25 mouse cellular contexts compared by ENCODE assay signal in the genomic region with DNA sequence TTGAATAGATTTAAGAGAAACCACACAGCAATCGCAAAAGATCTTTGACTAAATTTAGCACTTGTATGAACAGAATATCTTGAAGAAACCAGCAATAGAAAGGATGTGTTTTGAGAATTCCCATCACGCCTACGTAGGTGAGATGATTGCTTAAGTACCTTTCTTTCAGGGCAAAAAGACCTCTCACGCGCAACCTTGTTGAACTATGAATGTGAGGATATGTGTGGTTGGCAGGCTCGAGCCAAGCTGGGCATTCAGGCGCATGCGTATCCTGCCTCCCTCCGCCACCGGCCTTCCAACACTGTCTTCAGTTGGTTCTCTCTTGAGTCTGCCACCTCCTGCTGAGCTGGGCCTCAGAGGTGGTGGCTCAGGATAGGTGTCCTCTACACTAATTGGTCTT. TPM values are rescaled to one million over a fixed set of nuclear protein-coding genes. Genes with fewer than 3 reads are reported as not detected.
DNase-seq lines count a peak whose midpoint lies in the region; TF ChIP-seq lines count a peak whose summit lies in the region.
"Had no signal": no experiment of that assay in that cellular context is flagged by ENCODE, and none has a peak within 500 bp of the region (broad histone marks: within the 10 kb centered on the region; RNA-seq: fewer than 3 reads in every experiment).

4930544G11Rik (plus strand) TSS at position 301 of the 400 bp plus-strand sequence.

- intact Hi-C loops in heart, postnatal 36 days (cut with DNase I): no loop called here

- no peaks in the 10 kb centered on the region for H3K27me3 ChIP-seq in testis, adult 2 months (ENCODE audit: control insufficient read depth, insufficient read depth, low read length)
- H3K27me3 ChIP-seq: CH12.LX had no signal

- peak within 1 kb of the TSS; percentile 90 for H3K27ac ChIP-seq in testis, adult 2 months (ENCODE audit: control insufficient read depth, insufficient read depth, low read depth, low read length)

- no peaks in the 10 kb centered on the region for H3K36me3 ChIP-seq in testis, adult 2 months (ENCODE audit: control insufficient read depth, insufficient read depth, low read length)
- H3K36me3 ChIP-seq: G1E had no signal

- TF ChIP-seq POLR2A in testis, adult 2 months (IDR thresholded peaks at IDR 0.05; ENCODE audit: control insufficient read depth, low read depth, low read length): peak; percentile 84; the same call in 1 of the 2 replicates

- no peak for DNase-seq in testis, postnatal 10 days (ENCODE audit: low spot score)
- peak; percentile 7 for DNase-seq in testis, postnatal 14 days (ENCODE audit: low spot score)
- no peak for DNase-seq in heart, postnatal 36 days
- DNase-seq: adrenal gland, adult 2 months; adrenal gland, adult 8-10 months; adrenal gland, postnatal 10 days; adrenal gland, postnatal 14 days; adrenal gland, postnatal 25 days; adrenal gland, postnatal 36 days; B cell, adult 2 months; cerebellum, adult 11 months; cerebellum, adult 11-12 months; cerebellum, adult 18-20 months had no signal

- TF ChIP-seq CTCF in testis, adult 2 months (IDR thresholded peaks at IDR 0.05; ENCODE audit: control insufficient read depth, insufficient read depth, insufficient replicate concordance, low read depth, low read length): no peak

- peak within 1 kb of the TSS; percentile 90 for H3K4me3 ChIP-seq in testis, adult 2 months (ENCODE audit: control insufficient read depth, low read depth, low read length)

- H3K4me1 ChIP-seq in testis, adult 2 months (ENCODE audit: control insufficient read depth, insufficient read depth, low read length): peaks cover 6% of the 10 kb centered on the region

RNA-seq across cellular contexts. Expression of gene 4930544G11Rik, which starts in this region (rescaled TPM):
- polyA plus RNA-seq in testis, adult 2 months (2012; rRNA removed): 148 and 179 TPM in 2 replicates
- total RNA-seq in heart, postnatal 36 days (2021): not detected
- total RNA-seq: adrenal gland, adult 18-20 months; adrenal gland, adult 2 months; adrenal gland, adult 8-10 months; adrenal gland, postnatal 10 days; adrenal gland, postnatal 14 days; adrenal gland, postnatal 25 days; adrenal gland, postnatal 36 days; adrenal gland, postnatal 4 days; CH12.LX; ES-E14; G1E; MEL had no signal
- polyA plus RNA-seq: activated CD4-positive, CD25-positive, alpha-beta regulatory T cell, adult 4 months; adrenal gland, adult 2 months; brain, embryonic 14.5 days; C2C12; CD4-positive, CD25-positive, alpha-beta regulatory T cell, adult 4 months; G1E; Patski had no signal
